Mouse (Mus musculus): ENCODE data around the gene Panx3. TPM values are rescaled to one million over a fixed set of nuclear protein-coding genes. Genes with fewer than 3 reads are reported as not detected.

Panx3 gene
- total and polyA plus RNA-seq, 3 experiments: 0.17 to 0.42 TPM; not detected in 1

- no peaks in the 10 kb centered on the region for H3K79me2 ChIP-seq (ENCODE audit: control insufficient read depth, insufficient read depth, low read length, poor library complexity)
- H3K4me1 ChIP-seq (ENCODE audit: control insufficient read depth in 1 of 2, insufficient read depth in 2 of 2, low read length in 2 of 2): 0 out of 4 replicates have a peak, but pooled peaks cover 0 to under 1% of the 10 kb centered on the region in 2 experiments
- no peak overlapping the region for H3K4me3 ChIP-seq (ENCODE audit: control insufficient read depth in 1 of 2, insufficient read depth in 1 of 2, low read depth in 2 of 2, low read length in 2 of 2)
- H3K36me3 ChIP-seq (ENCODE audit: control insufficient read depth in 1 of 2, insufficient read depth in 2 of 2, low read length in 2 of 2): peaks cover 0 to 4% of the 10 kb centered on the region in 2 experiments; a peak in 2 of 4 replicates
- no peaks in the 10 kb centered on the region for H3K9me3 ChIP-seq (replicated peaks; ENCODE audit: insufficient read depth, low read length)
- TF ChIP-seq ETS1 (IDR thresholded peaks at IDR 0.05; ENCODE audit: low read depth, low read length) (no peak), USF2 (IDR thresholded peaks at IDR 0.05; ENCODE audit: borderline replicate concordance in 1 of 2, insufficient read depth in 1 of 2, low read depth in 1 of 2, low read length in 2 of 2) (no peak), ZC3H11A (IDR thresholded peaks at IDR 0.05; ENCODE audit: low read depth, low read length) (no peak), MEF2A (IDR thresholded peaks at IDR 0.05; ENCODE audit: extremely low read depth, insufficient replicate concordance, low read depth, low read length, poor library complexity, severe bottlenecking) (no peak), USF1 (IDR thresholded peaks at IDR 0.05; ENCODE audit: low read depth, low read length) (no peak), MYC (IDR thresholded peaks at IDR 0.05; ENCODE audit: low read depth, low read length) (no peak), SIN3A (IDR thresholded peaks at IDR 0.05; ENCODE audit: low read length) (no peak), SMC3 (IDR thresholded peaks at IDR 0.05; ENCODE audit: low read depth, low read length) (no peak), MAX (IDR thresholded peaks at IDR 0.05; ENCODE audit: low read length) (no peak), E2F4 (IDR thresholded peaks at IDR 0.05; ENCODE audit: borderline replicate concordance, low read depth, low read length) (no peak), EP300 (IDR thresholded peaks at IDR 0.05; ENCODE audit: low read depth in 1 of 2, low read length in 2 of 2) (no peak), MXI1 (IDR thresholded peaks at IDR 0.05; ENCODE audit: low read depth, low read length) (no peak), POLR2AphosphoS2 (IDR thresholded peaks at IDR 0.05; ENCODE audit: low read length) (no peak), KAT2A (conservative IDR thresholded peaks at IDR 0.05; ENCODE audit: low read depth, low read length) (no peak)
- H3K9ac ChIP-seq (ENCODE audit: control insufficient read depth, low read depth, low read length, poor library complexity, severe bottlenecking): no peak overlapping the region
- no peak overlapping the region for H3K27ac ChIP-seq (ENCODE audit: control insufficient read depth, low read depth, low read length)
- DNase-seq (ENCODE audit: low read depth, low spot score): no peak
- H3K27me3 ChIP-seq (ENCODE audit: control insufficient read depth in 1 of 2, insufficient read depth in 2 of 2, low read length in 2 of 2): no peaks in the 10 kb centered on the region
Measured at GRCm38 (mm10) chr9:37621290-37621689, 47.7 kb downstream of the Panx3 start.

GRCm38 (mm10) chr9:37616770-37617169, 52.3 kb downstream of the Panx3 start:
- Histone ChIP-seq H3K27me3 (ENCODE audit: control insufficient read depth in 1 of 2, insufficient read depth in 2 of 2, low read length in 2 of 2) (no peaks in the 10 kb centered on the region), H3K4me1 (ENCODE audit: control insufficient read depth in 1 of 2, insufficient read depth in 2 of 2, low read length in 2 of 2) (peaks cover 7 to 9% of the 10 kb centered on the region in 2 experiments; a peak in 3 of 4 replicates), H3K4me3 (ENCODE audit: control insufficient read depth in 1 of 2, insufficient read depth in 1 of 2, low read depth in 2 of 2, low read length in 2 of 2) (no peak overlapping the region), H3K9me3 (replicated peaks; ENCODE audit: insufficient read depth, low read length) (no peaks in the 10 kb centered on the region), H3K36me3 (ENCODE audit: control insufficient read depth in 1 of 2, insufficient read depth in 2 of 2, low read length in 2 of 2) (peaks cover 0 to 16% of the 10 kb centered on the region in 2 experiments; a peak in 2 of 4 replicates), H3K27ac (ENCODE audit: control insufficient read depth, low read depth, low read length) (no peak overlapping the region), H3K79me2 (ENCODE audit: control insufficient read depth, insufficient read depth, low read length, poor library complexity) (no peaks in the 10 kb centered on the region; the same call in 1 of the 2 replicates), H3K9ac (ENCODE audit: control insufficient read depth, low read depth, low read length, poor library complexity, severe bottlenecking) (no peak overlapping the region)
- TF ChIP-seq ETS1 (IDR thresholded peaks at IDR 0.05; ENCODE audit: low read depth, low read length) (no peak), MAX (IDR thresholded peaks at IDR 0.05; ENCODE audit: low read length) (no peak), JUND (IDR thresholded peaks at IDR 0.05; ENCODE audit: low read depth, low read length) (no peak), ZMIZ1 (IDR thresholded peaks at IDR 0.05; ENCODE audit: low read depth, low read length) (no peak), USF2 (IDR thresholded peaks at IDR 0.05; ENCODE audit: borderline replicate concordance in 1 of 2, insufficient read depth in 1 of 2, low read depth in 1 of 2, low read length in 2 of 2) (no peak), RAD21 (IDR thresholded peaks at IDR 0.05; ENCODE audit: low read depth, low read length) (peak; percentile 90), POLR2A (IDR thresholded peaks at IDR 0.05; ENCODE audit: control insufficient read depth in 1 of 2, insufficient read depth in 1 of 2, low read depth in 1 of 2, low read length in 2 of 2, poor library complexity in 1 of 2) (no peak), SIN3A (IDR thresholded peaks at IDR 0.05; ENCODE audit: low read length) (no peak), CTCF (IDR thresholded peaks at IDR 0.05 in 2 of 3, conservative IDR thresholded peaks at IDR 0.05 in 1 of 3; ENCODE audit: control insufficient read depth in 1 of 3, insufficient read depth in 1 of 3, low read depth in 2 of 3, low read length in 3 of 3, poor library complexity in 1 of 3, severe bottlenecking in 1 of 3) (peak; percentile 50 to 89 (median 61)), TAL1 (IDR thresholded peaks at IDR 0.05; ENCODE audit: low read length) (no peak), CHD1 (IDR thresholded peaks at IDR 0.05; ENCODE audit: low read depth, low read length) (no peak), CHD2 (IDR thresholded peaks at IDR 0.05; ENCODE audit: low read length) (no peak), ZC3H11A (IDR thresholded peaks at IDR 0.05; ENCODE audit: low read depth, low read length) (peak; percentile 95), ZNF384 (IDR thresholded peaks at IDR 0.05; ENCODE audit: low read depth, low read length) (no peak), SMC3 (IDR thresholded peaks at IDR 0.05; ENCODE audit: low read depth, low read length) (peak; percentile 95), NRF1 (IDR thresholded peaks at IDR 0.05; ENCODE audit: insufficient read depth, low read depth, low read length, poor library complexity, severe bottlenecking) (no peak)
- DNase-seq (ENCODE audit: low read depth, low spot score): peak; percentile 66
